Mouse (Mus musculus) lung, postnatal 0 days (tissue): ENCODE data around the gene Hba-a1. TPM values are rescaled to one million over a fixed set of nuclear protein-coding genes. Genes with fewer than 3 reads are reported as not detected.

Experiments
- ATAC-seq: fragments of 200-750 bp; cut with Nextera tagmentation; 2 replicates; pipeline ENCODE4 v1.8.0; 2017; ENCODE audit warnings: moderate library complexity
- DNase-seq: peaks from one replicate; pipeline ENCODE4 v3.0.0-alpha.2; 2016; ENCODE audit warnings: low spot score
- H3K27ac ChIP-seq: fragments of 300-500 bp; sonication (generic); 2 replicates; pipeline ENCODE4 v1.5.1; 2014; ENCODE audit warnings: antibody characterized with exemption, mild to moderate bottlenecking, low read length, mixed read lengths
- H3K27me3 ChIP-seq: fragments of 300-500 bp; sonication (generic); replicated peaks from 2 replicates; pipeline ENCODE4 v1.6.1; 2014; ENCODE audit warnings: low read length, mixed read lengths; ENCODE audit not compliant: insufficient read depth
- H3K36me3 ChIP-seq: fragments of 300-500 bp; sonication (generic); 2 replicates; pipeline ENCODE4 v1.6.1; 2014; ENCODE audit warnings: low read length, mixed read lengths; ENCODE audit not compliant: insufficient read depth
- H3K4me1 ChIP-seq: fragments of 300-500 bp; sonication (generic); 2 replicates; pipeline ENCODE4 v1.6.1; 2014; ENCODE audit warnings: antibody characterized with exemption, low read depth, low read length, mixed read lengths; ENCODE audit not compliant: insufficient read depth
- H3K4me2 ChIP-seq: fragments of 300-500 bp; sonication (generic); replicated peaks from 2 replicates; pipeline ENCODE4 v1.6.1; 2014; ENCODE audit warnings: low read depth, mild to moderate bottlenecking, low read length, moderate library complexity, mixed read lengths
- H3K4me3 ChIP-seq: fragments of 300-500 bp; sonication (generic); 2 replicates; pipeline ENCODE4 v1.5.1; 2014; ENCODE audit warnings: low read depth, low read length
- H3K9ac ChIP-seq: fragments of 300-500 bp; sonication (generic); replicated peaks from 2 replicates; pipeline ENCODE4 v1.6.1; 2014; ENCODE audit warnings: low read depth, mild to moderate bottlenecking
- H3K9me3 ChIP-seq: fragments of 300-500 bp; sonication (generic); 2 replicates; pipeline ENCODE4 v1.6.1; 2016; ENCODE audit warnings: low read length, mixed read lengths
- CTCF ChIP-seq: IDR thresholded peaks from 2 replicates; pipeline ENCODE4 v1.5.1; 2016; ENCODE audit warnings: antibody characterized with exemption, mild to moderate bottlenecking
- EP300 ChIP-seq: IDR thresholded peaks from 2 replicates; pipeline ENCODE4 v1.6.1; 2016; ENCODE audit warnings: antibody characterized with exemption, mild to moderate bottlenecking, control low read depth
- WGBS: fragments of 180-500 bp; shearing (Covaris S2); extraction: QIAGEN DNeasy Blood & Tissue Kit; methylation state at CpG from one replicate; pipeline ENCODE4 v1.1.7; 2014; 5-methylcytosine and 5-hydroxymethylcytosine counted together
- polyA plus RNA-seq: library from polyadenylated mRNA; unstranded; fragments of >200 nt; fragmentation: Nextera tagmentation; extraction: Ambion mirVana; gene quantifications from 2 replicates; pipeline ENCODE4 v1.2.1, GENCODE M21; 2015

Hba-a1 gene
- polyA plus RNA-seq, 1 experiment from 2014 or later: 11,284 TPM

DNA sequence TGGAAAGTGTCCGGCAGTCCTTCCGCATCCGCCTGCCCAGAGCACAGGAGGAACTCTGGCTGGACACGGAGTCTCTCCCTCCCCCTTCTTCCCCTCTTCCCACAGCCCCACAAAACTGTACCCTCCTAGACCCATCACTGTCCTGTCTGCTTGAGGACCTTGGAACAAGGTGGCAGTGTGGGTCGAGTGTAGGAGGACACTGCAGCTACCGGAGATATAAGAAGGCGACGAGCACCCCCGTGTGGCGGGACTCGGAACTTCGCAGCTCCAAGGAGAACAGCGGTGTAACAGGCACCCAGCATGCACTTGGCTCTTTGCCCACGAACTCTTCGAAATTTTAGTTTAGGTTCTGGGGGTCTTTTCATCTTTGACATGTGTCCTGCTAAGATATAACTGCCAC, 41.3 kb downstream of the Hba-a1 start:
- Histone ChIP-seq H3K4me1 (no peaks in the 10 kb centered on the region), H3K4me3 (peak overlapping the region; percentile 14; the same call in 1 of the 2 replicates), H3K9me3 (no peaks in the 10 kb centered on the region), H3K27ac (no peak overlapping the region), H3K27me3 (no peaks in the 10 kb centered on the region), H3K36me3 (no peaks in the 10 kb centered on the region), H3K4me2 (peak overlapping the region; percentile 42), H3K9ac (no peak overlapping the region)
- peak; percentile 84 for ATAC-seq
- WGBS: 5% methylated on average over 15 of the region's 15 CpGs
- peak; percentile 84 for DNase-seq
- TF ChIP-seq CTCF: peak; percentile 93
- TF ChIP-seq EP300: no peak

DNA sequence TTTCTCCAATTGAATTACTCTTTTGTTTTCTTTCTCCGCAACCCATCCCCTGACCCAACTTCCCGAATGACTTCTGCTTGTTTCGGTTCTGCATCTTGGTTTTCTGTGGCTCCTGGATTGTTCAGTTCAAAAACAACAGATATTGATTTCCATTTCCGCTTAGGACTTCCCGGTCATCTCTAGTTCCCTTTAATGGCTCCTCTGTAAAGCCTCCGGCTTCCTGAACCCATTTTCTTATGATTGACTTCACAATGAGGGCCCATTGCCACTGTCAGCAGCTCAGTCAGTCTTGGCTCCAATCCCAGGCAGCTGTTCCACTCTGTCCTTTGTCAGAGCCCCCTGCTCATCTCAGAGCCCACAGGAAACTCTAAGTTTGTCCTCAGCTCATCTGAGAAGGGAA, 47.8 kb downstream of the Hba-a1 start:
- Histone ChIP-seq H3K9me3 (no peaks in the 10 kb centered on the region), H3K4me1 (no peaks in the 10 kb centered on the region), H3K9ac (no peak overlapping the region), H3K36me3 (no peaks in the 10 kb centered on the region), H3K4me2 (no peak overlapping the region), H3K27ac (no peak overlapping the region), H3K27me3 (no peaks in the 10 kb centered on the region), H3K4me3 (no peak overlapping the region)
- ATAC-seq (peak; percentile 38), DNase-seq (no peak)
- WGBS: 40% methylated on average over 6 of the region's 6 CpGs
- TF ChIP-seq EP300 (0 out of 2 replicates have a peak, but pooled peaks have one; percentile 21), CTCF (no peak)

DNA sequence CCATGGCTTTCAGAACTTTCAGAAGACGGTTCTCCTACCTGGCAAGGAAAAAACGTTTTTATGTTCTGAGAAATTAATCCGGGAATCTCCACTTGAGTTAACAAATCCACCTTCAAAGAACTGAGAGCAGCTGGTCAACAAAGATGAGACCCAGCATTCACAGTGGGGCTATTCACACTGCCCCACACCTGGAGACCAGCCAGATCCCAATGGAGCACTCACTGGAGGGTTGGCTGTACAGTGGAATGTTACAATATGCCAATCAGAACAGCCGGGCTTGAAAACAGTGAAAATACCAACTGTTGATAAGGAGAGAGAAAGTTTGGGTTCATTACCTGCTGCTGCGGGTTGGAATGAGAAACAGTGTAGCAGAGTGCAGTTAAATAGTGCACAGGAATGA, 48.5 kb downstream of the Hba-a1 start:
- no peak for TF ChIP-seq EP300
- no peak for TF ChIP-seq CTCF
- Histone ChIP-seq H3K27me3 (no peaks in the 10 kb centered on the region), H3K9ac (no peak overlapping the region), H3K4me2 (no peak overlapping the region), H3K27ac (no peak overlapping the region), H3K4me1 (no peaks in the 10 kb centered on the region), H3K36me3 (no peaks in the 10 kb centered on the region), H3K4me3 (no peak overlapping the region), H3K9me3 (no peaks in the 10 kb centered on the region)
- ATAC-seq (peak; percentile 22; the same call in 1 of the 2 replicates), DNase-seq (no peak)
- WGBS: 43% methylated on average over 5 of the region's 5 CpGs

DNA sequence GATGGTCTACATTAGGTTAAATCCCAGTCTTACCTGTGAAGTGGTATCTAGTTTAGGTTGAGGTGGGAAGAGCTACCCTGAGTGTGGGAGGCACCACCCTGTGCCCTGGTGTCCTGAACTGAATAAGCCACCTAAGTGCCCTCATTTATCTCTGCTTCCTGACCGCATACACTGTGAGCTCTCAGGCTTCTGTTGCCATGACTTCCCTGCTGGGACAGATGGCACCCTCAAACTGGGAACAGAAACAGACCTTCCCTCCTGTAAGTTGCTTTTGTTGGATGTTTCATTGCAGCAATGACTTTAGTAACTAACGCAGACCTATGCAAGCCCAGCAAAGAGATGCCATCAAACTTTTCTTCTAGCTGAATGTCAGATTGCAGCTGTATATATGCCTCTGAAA, 49.9 kb downstream of the Hba-a1 start:
- H3K27ac ChIP-seq: no peak overlapping the region
- no peak for TF ChIP-seq CTCF
- no peak for TF ChIP-seq EP300
- no peaks in the 10 kb centered on the region for H3K9me3 ChIP-seq
- WGBS: 75% methylated on average over 2 of the region's 2 CpGs
- H3K4me1 ChIP-seq: no peaks in the 10 kb centered on the region
- DNase-seq (no peak), ATAC-seq (no peak)
- H3K36me3 ChIP-seq: no peaks in the 10 kb centered on the region
- no peak overlapping the region for H3K9ac ChIP-seq
- no peak overlapping the region for H3K4me3 ChIP-seq
- H3K27me3 ChIP-seq: no peaks in the 10 kb centered on the region
- H3K4me2 ChIP-seq: no peak overlapping the region

Other genes with a start within 250 kb of the Hba-a1 start
- 0.05 TPM in 1 of 2 replicates, not detected in the other for gene Il9r, start 83.2 kb upstream of the Hba-a1 start, polyA plus RNA-seq
- gene Snrnp25, start 78.1 kb upstream of the Hba-a1 start, polyA plus RNA-seq: 18.9 and 20.8 TPM in 2 replicates
- 54.8 and 58.5 TPM in 2 replicates for gene Rhbdf1, start 61.2 kb upstream of the Hba-a1 start, polyA plus RNA-seq
- gene Mpg, start 57.0 kb upstream of the Hba-a1 start, polyA plus RNA-seq: 22.9 and 25.9 TPM in 2 replicates
- gene Nprl3, start 15.8 kb upstream of the Hba-a1 start, polyA plus RNA-seq: 33.6 TPM in 2 replicates
- 5.0 and 7.7 TPM in 2 replicates for gene Hba-x, start 7.1 kb upstream of the Hba-a1 start, polyA plus RNA-seq
- 2.8 and 4.0 TPM in 2 replicates for gene Hbq1b, start 3.5 kb downstream of the Hba-a1 start, polyA plus RNA-seq
- 27,628 and 32,987 TPM in 2 replicates for gene Hba-a2, start 13.0 kb downstream of the Hba-a1 start, polyA plus RNA-seq
- 0.94 and 1.4 TPM in 2 replicates for gene Hbq1a, start 16.6 kb downstream of the Hba-a1 start, polyA plus RNA-seq
- gene Sh3pxd2b, start 64.3 kb downstream of the Hba-a1 start, polyA plus RNA-seq: 7.4 and 9.4 TPM in 2 replicates
- 23.7 and 25.1 TPM in 2 replicates for gene Ubtd2, start 171.9 kb downstream of the Hba-a1 start, polyA plus RNA-seq
- 0.18 and 0.30 TPM in 2 replicates for gene Efcab9, start 248.6 kb downstream of the Hba-a1 start, polyA plus RNA-seq
- 1.9 and 2.4 TPM in 2 replicates for gene Stk10, start 249.8 kb downstream of the Hba-a1 start, polyA plus RNA-seq